ENCODE assay signal across 24 mouse cellular contexts in the genomic region with DNA sequence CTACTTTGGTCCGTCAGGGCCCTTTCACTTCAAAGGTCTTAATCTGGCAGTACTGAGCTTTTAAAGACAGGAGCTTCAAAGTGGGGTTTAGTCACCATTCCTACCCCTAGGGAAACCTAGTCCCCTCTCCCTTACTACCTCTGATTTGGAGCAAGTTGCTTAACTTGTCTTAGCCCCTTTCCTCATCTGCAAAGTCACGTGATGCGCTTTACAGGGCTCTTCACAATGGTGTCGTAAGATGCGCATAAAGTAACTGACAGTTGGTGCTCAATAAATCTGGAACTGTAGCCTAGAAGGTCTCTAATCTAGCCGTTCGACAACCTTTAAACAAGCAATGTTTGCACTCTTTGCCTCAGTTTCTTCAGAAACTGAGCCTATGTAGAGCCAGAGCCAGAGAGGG. TPM values are rescaled to one million over a fixed set of nuclear protein-coding genes. Genes with fewer than 3 reads are reported as not detected.
DNase-seq lines count a peak whose midpoint lies in the region; ATAC-seq and TF ChIP-seq lines count a peak whose summit lies in the region.
"Had no signal": no experiment of that assay in that cellular context is flagged by ENCODE, and none has a peak within 500 bp of the region (broad histone marks: within the 10 kb centered on the region; RNA-seq: fewer than 3 reads in every experiment).

No protein-coding gene starts in this region.

- no peaks in the 10 kb centered on the region for H3K79me3 ChIP-seq in C2C12 (ENCODE audit: low read depth)

- no peaks in the 10 kb centered on the region for H3K79me2 ChIP-seq in C2C12 (ENCODE audit: control insufficient read depth, insufficient read depth)

- H3K4me3 ChIP-seq in C2C12 (ENCODE audit: insufficient read depth, poor library complexity, severe bottlenecking) = no peak overlapping the region
- H3K4me3 ChIP-seq: embryonic facial prominence, embryonic 10.5 days; embryonic facial prominence, embryonic 12.5 days; forebrain, embryonic 10.5 days; forebrain, embryonic 12.5 days had no signal

- TF ChIP-seq CTCF in C2C12 (IDR thresholded peaks at IDR 0.05; ENCODE audit: control insufficient read depth, insufficient read depth, insufficient read length) = no peak

- peaks cover 3% of the 10 kb centered on the region for H3K27me3 ChIP-seq in C2C12 (ENCODE audit: control insufficient read depth, insufficient read depth, insufficient read length)
- H3K27me3 ChIP-seq: embryonic facial prominence, embryonic 12.5 days; forebrain, embryonic 12.5 days had no signal

- no peaks in the 10 kb centered on the region for H3K36me3 ChIP-seq in C2C12 (ENCODE audit: control insufficient read depth, insufficient read depth)
- H3K36me3 ChIP-seq: embryonic facial prominence, embryonic 10.5 days; embryonic facial prominence, embryonic 12.5 days; forebrain, embryonic 10.5 days; forebrain, embryonic 12.5 days; G1E had no signal

- peak; percentile 10 for DNase-seq in R1 (ENCODE audit: low read depth, low spot score)
- DNase-seq in fat pad, adult 2 months (ENCODE audit: extremely low read depth, low read depth, low spot score) = peak; percentile 95
- DNase-seq in natural killer cell, adult 2 months (ENCODE audit: low spot score in 2 of 2) = no peak
- DNase-seq in layer of hippocampus, postnatal 10 days (ENCODE audit: low spot score in 2 of 2) = no peak
- DNase-seq: adrenal gland, postnatal 10 days; adrenal gland, postnatal 25 days; B cell, adult 2 months; cerebellum, adult 11-12 months; cerebellum, adult 2 months; cerebellum, adult 9-10 months; cerebellum, postnatal 10 days; cerebellum, postnatal 25 days had no signal

- no peak for ATAC-seq in granulocyte monocyte progenitor cell, adult 5-6 weeks (replicated peaks; ENCODE audit: poor library complexity, severe bottlenecking)
- ATAC-seq: activated CD4-positive, CD25-positive, alpha-beta regulatory T cell, adult 4 months; forebrain, embryonic 14.5 days; forebrain, embryonic 16.5 days; Patski had no signal

- no peak overlapping the region for H3ac ChIP-seq in C2C12 (ENCODE audit: control insufficient read depth, insufficient read length, low read depth)

TF ChIP-seq in C2C12, 6 proteins besides CTCF, POLR2A, EP300 and RAD21:
- TF ChIP-seq USF1 (IDR thresholded peaks at IDR 0.05; ENCODE audit: low read depth) (peak; percentile 43), MAX (IDR thresholded peaks at IDR 0.05) (no peak), MYOG (IDR thresholded peaks at IDR 0.05; ENCODE audit: control insufficient read depth, extremely low read depth, insufficient read length) (no peak), CEBPB (IDR thresholded peaks at IDR 0.05; ENCODE audit: low read depth) (no peak)
TF ChIP-seq in C2C12: peak in this region for 1.

RNA-seq across cellular contexts. Expression of a gene that starts 19.8 kb away (rescaled TPM):
- polyA plus RNA-seq in C2C12 (2012; fragmentation: generic; extraction: Trizol) = not detected
- under 1 TPM; 0.18 to 0.66 TPM for total RNA-seq in layer of hippocampus, postnatal 10 days (2021)
- total RNA-seq in granulocyte monocyte progenitor cell, adult 5-6 weeks (2014; fragmentation: Nextera tagmentation) = not detected in 2 replicates
- total RNA-seq in granulocyte monocyte progenitor cell, adult 5-6 weeks (2017) = not detected in 2 replicates
- total RNA-seq: adrenal gland, postnatal 10 days; adrenal gland, postnatal 25 days had no signal
- polyA plus RNA-seq: cerebellum, adult 2 months; embryonic facial prominence, embryonic 10.5 days; embryonic facial prominence, embryonic 12.5 days; embryonic facial prominence, embryonic 14.5 days; forebrain, embryonic 10.5 days; forebrain, embryonic 12.5 days; forebrain, embryonic 14.5 days; forebrain, embryonic 16.5 days; G1E; Patski had no signal

RNA-seq across cellular contexts. Expression of a gene that starts 57.6 kb away (rescaled TPM):
- polyA plus RNA-seq in C2C12 (2012; fragmentation: generic; extraction: Trizol) = 58.7 TPM
- total RNA-seq in layer of hippocampus, postnatal 10 days (2021) = 100 to 1,000 TPM; 268 to 334 TPM
- total RNA-seq in granulocyte monocyte progenitor cell, adult 5-6 weeks (2014; fragmentation: Nextera tagmentation) = 50.1 and 53.2 TPM in 2 replicates
- 36.8 and 43.4 TPM in 2 replicates for total RNA-seq in granulocyte monocyte progenitor cell, adult 5-6 weeks (2017)

Comparison
In these comparisons a context has a peak if more than half of its experiments do, and no peak if none do; other contexts are left out.
1. DNase-seq: peak in R1 (single experiment) and fat pad, adult 2 months (single experiment); none in natural killer cell, adult 2 months (0 of 2) and layer of hippocampus, postnatal 10 days (0 of 2).
2. RNA of a gene that starts 57.6 kb away (total RNA-seq): 268 to 334 TPM in layer of hippocampus, postnatal 10 days; 36.8 to 53.2 TPM in granulocyte monocyte progenitor cell, adult 5-6 weeks; every median in the first group is over 4 times any median in the second.